11 mouse cellular contexts compared by ENCODE assay signal in the genomic region with DNA sequence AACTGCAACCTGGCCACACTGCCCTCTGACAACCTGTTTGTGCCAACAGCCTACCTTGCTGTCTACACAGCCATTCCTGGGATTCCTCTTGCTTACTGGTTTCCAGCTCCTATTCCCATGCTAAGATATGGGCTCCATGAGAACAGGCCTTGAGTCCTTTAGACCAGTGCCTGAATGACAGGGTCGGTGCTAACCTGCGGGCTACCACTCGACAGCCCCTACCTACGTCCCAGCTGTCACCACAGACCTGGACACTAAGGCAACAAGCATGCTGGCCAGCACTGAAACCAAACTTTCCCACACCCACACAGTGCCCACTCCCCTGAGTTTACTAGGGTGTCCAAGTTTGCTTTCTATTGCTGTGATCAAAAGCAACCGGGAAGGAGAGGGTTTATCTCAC. TPM values are rescaled to one million over a fixed set of nuclear protein-coding genes. Genes with fewer than 3 reads are reported as not detected.
DNase-seq lines count a peak whose midpoint lies in the region; ATAC-seq and TF ChIP-seq lines count a peak whose summit lies in the region.
"Had no signal": no experiment of that assay in that cellular context is flagged by ENCODE, and none has a peak within 500 bp of the region (broad histone marks: within the 10 kb centered on the region; RNA-seq: fewer than 3 reads in every experiment).

No protein-coding gene starts in this region.

- 0 out of 2 replicates have a peak overlapping the region, but pooled peaks have one; percentile 91 for H3K4me2 ChIP-seq in kidney, postnatal 0 days (ENCODE audit: low read length)
- peak overlapping the region; percentile 88 for H3K4me2 ChIP-seq in hindbrain, embryonic 14.5 days (replicated peaks)
- H3K4me2 ChIP-seq in neural tube, embryonic 15.5 days: peak overlapping the region; percentile 97

- 95% methylated on average over 5 of the region's 5 CpGs for WGBS in kidney, postnatal 0 days
- 94% methylated on average over 5 of the region's 5 CpGs for WGBS in hindbrain, embryonic 14.5 days
- WGBS in neural tube, embryonic 15.5 days: over 99% methylated on average over 5 of the region's 5 CpGs

- no peak overlapping the region for H3K4me3 ChIP-seq in kidney, postnatal 0 days (replicated peaks; ENCODE audit: low read depth, low read length)
- no peak overlapping the region for H3K4me3 ChIP-seq in hindbrain, embryonic 14.5 days (replicated peaks; ENCODE audit: low read length)
- H3K4me3 ChIP-seq in neural tube, embryonic 15.5 days (replicated peaks): peak overlapping the region; percentile 58; the same call in 1 of the 2 replicates

- no peak for ATAC-seq in kidney, postnatal 0 days (replicated peaks; ENCODE audit: low FRiP score, low read depth)
- no peak for ATAC-seq in hindbrain, embryonic 14.5 days (ENCODE audit: low FRiP score)
- no peak for ATAC-seq in neural tube, embryonic 15.5 days (ENCODE audit: low FRiP score)

- no peak overlapping the region for H3K9ac ChIP-seq in kidney, postnatal 0 days (ENCODE audit: low read depth, low read length)
- H3K9ac ChIP-seq in hindbrain, embryonic 14.5 days: no peak overlapping the region
- H3K9ac ChIP-seq in neural tube, embryonic 15.5 days (replicated peaks): no peak overlapping the region

- no peak for DNase-seq in kidney, postnatal 0 days (ENCODE audit: low spot score)
- no peak for DNase-seq in kidney, adult 18-20 months
- DNase-seq in urinary bladder, postnatal 10 days (ENCODE audit: low spot score): peak; percentile 3
- DNase-seq in urinary bladder, adult 2 months (ENCODE audit: low spot score): no peak
- DNase-seq in hindbrain, embryonic 14.5 days (ENCODE audit: low spot score): no peak
- no peak for DNase-seq in spleen, postnatal 14 days (ENCODE audit: low spot score in 2 of 2)
- DNase-seq in adipocyte (ENCODE audit: low spot score): no peak
- DNase-seq: heart, postnatal 36 days; retina, postnatal 1 day had no signal

- TF ChIP-seq CTCF in kidney, postnatal 0 days (IDR thresholded peaks at IDR 0.05; ENCODE audit: low read depth): no peak

- H3K4me1 ChIP-seq in kidney, postnatal 0 days (replicated peaks; ENCODE audit: insufficient read depth, low read length): peaks cover 13% of the 10 kb centered on the region
- H3K4me1 ChIP-seq in hindbrain, embryonic 14.5 days (replicated peaks; ENCODE audit: control insufficient read depth, insufficient read depth, low read length): peaks cover 12% of the 10 kb centered on the region
- H3K4me1 ChIP-seq in neural tube, embryonic 15.5 days: peaks cover 23% of the 10 kb centered on the region

- H3K27me3 ChIP-seq in kidney, postnatal 0 days (ENCODE audit: insufficient read depth, low read length): no peaks in the 10 kb centered on the region
- no peaks in the 10 kb centered on the region for H3K27me3 ChIP-seq in hindbrain, embryonic 14.5 days (ENCODE audit: control insufficient read depth, insufficient read depth, low read length)
- H3K27me3 ChIP-seq in neural tube, embryonic 15.5 days (replicated peaks): no peaks in the 10 kb centered on the region

- no peaks in the 10 kb centered on the region for H3K36me3 ChIP-seq in kidney, postnatal 0 days (ENCODE audit: insufficient read depth, low read length)
- H3K36me3 ChIP-seq in hindbrain, embryonic 14.5 days (replicated peaks; ENCODE audit: control insufficient read depth, insufficient read depth): no peaks in the 10 kb centered on the region
- no peaks in the 10 kb centered on the region for H3K36me3 ChIP-seq in neural tube, embryonic 15.5 days

- H3K9me3 ChIP-seq in kidney, postnatal 0 days (replicated peaks; ENCODE audit: low read length): no peaks in the 10 kb centered on the region
- no peaks in the 10 kb centered on the region for H3K9me3 ChIP-seq in hindbrain, embryonic 14.5 days (ENCODE audit: control insufficient read depth, low read length)
- H3K9me3 ChIP-seq in neural tube, embryonic 15.5 days (replicated peaks): no peaks in the 10 kb centered on the region

- H3K27ac ChIP-seq in kidney, postnatal 0 days: no peak overlapping the region
- no peak overlapping the region for H3K27ac ChIP-seq in hindbrain, embryonic 14.5 days
- no peak overlapping the region for H3K27ac ChIP-seq in neural tube, embryonic 15.5 days (replicated peaks)
- H3K27ac ChIP-seq: liver, embryonic 14.5 days had no signal

RNA-seq across cellular contexts. Expression of a gene that starts 1.6 kb away (rescaled TPM):
- polyA plus RNA-seq in kidney, postnatal 0 days (2015; fragmentation: Nextera tagmentation; extraction: Ambion mirVana): 21.2 and 25.3 TPM in 2 replicates
- polyA plus RNA-seq in urinary bladder, adult 2 months (2012; rRNA removed): 19.7 and 20.5 TPM in 2 replicates
- 40.6 and 41.3 TPM in 2 replicates for polyA plus RNA-seq in hindbrain, embryonic 14.5 days (2014; fragmentation: Nextera tagmentation; extraction: Ambion mirVana)
- 44.4 and 44.5 TPM in 2 replicates for polyA plus RNA-seq in neural tube, embryonic 15.5 days (2015; fragmentation: Nextera tagmentation; extraction: Ambion mirVana)
